Mouse (Mus musculus): Measurements from ENCODE around the gene Enox1. TPM values are rescaled to one million over a fixed set of nuclear protein-coding genes. Genes with fewer than 3 reads are reported as not detected.

Enox1 gene
- total RNA-seq, 2 experiments from 2014 or later = not detected

DNA sequence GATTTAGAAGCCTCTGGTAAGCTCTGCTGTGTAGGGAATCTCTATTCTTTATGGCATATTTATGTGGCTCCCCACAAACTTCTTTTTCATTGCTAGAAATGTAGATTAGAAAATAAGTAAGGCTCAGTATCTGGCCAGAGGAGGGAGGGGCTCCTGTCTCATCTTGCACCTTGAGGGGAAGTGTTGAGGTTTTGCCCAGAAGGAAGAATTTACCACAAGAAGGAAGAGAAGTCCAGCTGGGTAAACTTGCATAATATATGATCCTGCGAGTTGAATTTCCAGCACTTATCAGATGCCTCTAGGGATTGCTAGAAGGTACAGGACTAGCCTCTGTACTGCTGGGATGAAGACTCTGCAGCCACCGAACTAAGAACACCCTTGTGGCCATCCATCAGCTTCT lies 259.8 kb downstream of the Enox1 start:
- no peak for ATAC-seq (replicated peaks; ENCODE audit: low FRiP score, poor library complexity, severe bottlenecking)

DNA sequence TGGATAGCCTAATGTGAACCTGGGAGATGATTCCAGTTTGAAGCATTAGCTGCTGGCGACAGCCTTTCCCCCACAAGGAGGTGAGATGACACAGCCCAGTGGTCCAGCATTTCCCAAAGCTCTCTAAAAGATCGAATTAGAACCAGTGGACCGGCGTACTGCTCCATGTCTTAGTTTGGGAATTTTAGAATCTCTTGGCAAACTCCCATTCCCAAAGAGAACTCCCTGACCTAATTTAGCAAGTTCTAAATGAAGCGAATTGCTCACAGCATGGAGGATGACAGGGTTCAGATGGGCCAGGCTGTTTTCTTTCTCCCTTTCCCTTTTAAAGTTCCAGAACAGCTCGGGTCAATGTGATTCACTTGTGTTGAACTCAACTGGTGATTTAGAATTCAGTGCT lies 264.5 kb downstream of the Enox1 start:
- no peak for ATAC-seq (replicated peaks; ENCODE audit: low FRiP score, poor library complexity, severe bottlenecking)

DNA sequence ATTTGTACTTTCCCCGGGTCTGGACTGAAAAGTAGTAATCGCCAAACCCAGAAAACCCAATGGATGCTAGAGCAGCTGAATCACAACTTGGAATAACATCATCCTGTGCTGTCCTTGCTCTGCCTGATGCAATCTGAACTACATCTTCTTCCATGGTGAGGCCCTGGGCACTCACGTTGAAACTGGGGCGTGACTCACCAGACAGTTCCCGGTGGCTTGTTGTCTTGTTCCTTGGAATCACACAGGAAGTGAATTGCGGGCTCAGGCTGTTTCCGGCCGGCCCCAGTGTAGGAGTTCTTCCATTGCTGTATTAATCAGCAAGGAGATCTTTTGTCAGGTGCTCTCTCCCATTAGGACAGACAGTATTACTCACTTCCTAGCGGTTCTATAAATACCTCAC lies 266.6 kb downstream of the Enox1 start:
- ATAC-seq (replicated peaks; ENCODE audit: low FRiP score, poor library complexity, severe bottlenecking) = no peak

DNA sequence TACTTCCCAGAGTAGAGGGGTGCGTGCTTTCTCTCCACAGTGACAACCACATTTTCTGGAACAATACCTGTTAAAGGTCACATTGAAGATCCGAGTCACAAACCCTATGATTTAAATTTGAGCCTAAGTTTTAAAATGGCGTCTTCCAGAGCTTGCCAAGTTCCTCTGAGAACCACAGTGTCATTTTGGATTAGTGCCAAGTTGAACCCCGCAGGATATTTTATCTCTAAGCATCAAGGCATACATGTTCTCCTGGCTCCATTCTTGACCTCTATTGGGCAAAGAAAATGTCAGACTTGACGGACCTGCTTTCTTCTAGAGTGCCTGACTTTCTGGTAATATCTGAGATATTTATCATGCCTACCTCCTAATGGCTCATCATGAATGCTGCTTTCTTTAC lies 282.9 kb downstream of the Enox1 start:
- no peak for ATAC-seq (replicated peaks; ENCODE audit: low FRiP score, poor library complexity, severe bottlenecking)

DNA sequence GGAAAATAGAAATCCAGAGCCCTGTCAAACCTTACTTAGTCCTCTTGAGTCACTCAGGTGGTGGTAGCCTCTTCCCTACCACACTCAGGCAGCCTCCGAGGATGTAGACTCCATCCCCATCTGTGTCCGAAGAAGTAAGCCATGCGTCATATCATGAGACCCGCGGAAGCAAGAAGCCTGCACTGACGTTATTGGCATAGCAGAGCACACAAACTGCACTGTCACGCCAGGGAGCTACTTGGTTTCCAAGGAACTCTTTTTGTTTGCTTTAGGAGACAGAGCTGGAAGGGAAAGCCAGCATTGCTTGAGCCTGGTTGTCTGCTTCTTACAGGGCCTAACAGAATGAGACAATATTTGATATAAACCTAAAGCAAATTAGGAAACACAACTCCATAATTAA lies 284.2 kb downstream of the Enox1 start:
- ATAC-seq (replicated peaks; ENCODE audit: low FRiP score, poor library complexity, severe bottlenecking) = no peak

DNA sequence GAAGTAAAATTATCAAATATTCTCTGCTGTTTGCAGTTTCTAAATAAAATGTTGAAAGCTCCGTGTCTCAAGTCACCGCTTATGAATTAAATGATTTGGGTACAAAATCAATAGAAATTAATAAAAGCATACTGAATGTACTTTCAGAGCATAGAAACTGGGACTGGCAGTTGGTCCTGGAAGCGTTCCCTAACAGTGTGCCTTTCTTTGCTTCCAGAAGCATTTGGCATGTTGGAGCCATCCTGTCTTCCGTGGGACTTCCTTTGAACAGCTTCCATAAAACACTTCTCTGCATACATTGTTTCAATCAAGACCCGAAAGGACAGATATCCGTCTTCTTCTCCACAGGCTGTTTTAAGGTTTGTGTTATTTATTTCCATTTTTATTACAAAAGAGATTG lies 285.0 kb downstream of the Enox1 start:
- no peak for ATAC-seq (replicated peaks; ENCODE audit: low FRiP score, poor library complexity, severe bottlenecking)

DNA sequence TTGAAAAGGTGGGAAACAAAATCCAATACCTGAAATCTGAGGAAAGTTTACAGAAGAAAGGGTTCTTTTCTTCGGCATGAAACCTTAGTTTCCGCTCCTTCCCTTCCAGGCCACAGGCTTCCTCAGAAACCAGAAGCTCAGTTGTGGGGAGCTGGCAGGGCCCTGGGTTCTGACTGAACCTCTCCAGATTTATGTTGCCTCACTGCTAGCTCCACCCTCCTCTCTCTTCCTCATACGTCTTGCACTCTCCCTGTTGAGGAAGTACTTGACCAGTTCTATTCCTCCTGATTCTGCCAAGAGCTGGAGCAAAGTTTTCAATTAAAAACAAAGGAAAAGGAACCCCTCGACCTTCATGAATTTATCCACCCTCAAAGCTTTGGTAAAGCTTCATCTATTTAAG lies 291.4 kb downstream of the Enox1 start:
- no peak for ATAC-seq (replicated peaks; ENCODE audit: low FRiP score, poor library complexity, severe bottlenecking)

DNA sequence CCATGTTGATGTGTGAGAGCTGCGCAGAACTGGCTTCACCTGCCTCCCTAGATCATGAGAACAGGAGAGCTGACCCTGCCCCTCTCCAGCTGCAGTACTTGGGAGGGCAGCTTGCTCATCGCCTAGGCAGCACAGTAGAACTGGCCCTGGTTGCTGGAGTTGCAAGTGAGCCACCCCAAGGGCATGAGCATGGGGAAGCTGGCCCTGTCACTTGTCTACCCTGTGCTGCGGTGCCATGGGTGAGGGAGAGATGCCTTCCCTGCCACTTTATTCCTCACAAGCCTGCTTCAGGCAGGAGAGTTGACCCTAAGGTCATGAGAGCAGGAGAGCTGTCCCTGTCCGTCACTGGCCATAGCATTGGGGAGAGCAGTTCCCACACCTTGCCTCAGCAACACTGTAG lies 295.4 kb downstream of the Enox1 start:
- no peak for ATAC-seq (replicated peaks; ENCODE audit: low FRiP score, poor library complexity, severe bottlenecking)

DNA sequence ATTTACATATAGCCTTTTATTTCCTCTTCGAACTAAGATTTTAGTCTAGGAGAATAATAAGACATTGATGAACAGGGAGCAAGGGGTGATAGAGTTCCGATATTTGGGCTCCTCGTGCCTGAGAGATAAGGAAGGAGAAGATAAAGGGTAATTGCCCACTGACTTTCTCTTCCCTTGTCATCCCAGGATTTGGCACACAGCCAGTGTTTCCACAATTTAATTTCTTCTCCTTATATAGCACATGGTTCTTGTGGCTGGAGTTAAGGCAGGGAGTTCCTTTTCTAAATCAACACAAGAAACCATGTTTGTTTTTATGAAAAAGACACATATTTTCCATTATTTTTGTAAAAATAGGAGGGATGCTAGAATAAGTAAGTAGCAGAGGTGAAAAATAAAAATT lies 299.5 kb downstream of the Enox1 start:
- no peak for ATAC-seq (replicated peaks; ENCODE audit: low FRiP score, poor library complexity, severe bottlenecking)

DNA sequence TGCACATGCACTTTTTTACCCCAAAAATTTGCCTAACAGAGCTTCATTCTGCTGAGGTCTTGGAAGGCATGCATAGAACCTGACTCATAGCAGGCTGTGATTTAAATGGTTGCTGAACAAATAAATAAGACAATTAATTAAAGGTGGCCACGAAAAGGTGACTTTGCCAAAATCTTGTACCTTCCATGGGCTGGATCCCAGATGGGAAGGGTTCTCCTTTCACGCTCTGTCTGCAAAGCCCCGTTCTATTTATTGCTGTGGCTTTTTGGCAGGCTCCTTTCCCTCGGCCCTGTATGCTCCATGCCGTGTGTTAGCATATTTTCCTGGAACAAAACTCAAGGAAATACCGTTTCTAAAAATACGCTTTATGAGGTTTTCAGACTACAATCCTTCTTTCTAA lies 300.3 kb downstream of the Enox1 start:
- no peak for ATAC-seq (replicated peaks; ENCODE audit: low FRiP score, poor library complexity, severe bottlenecking)

DNA sequence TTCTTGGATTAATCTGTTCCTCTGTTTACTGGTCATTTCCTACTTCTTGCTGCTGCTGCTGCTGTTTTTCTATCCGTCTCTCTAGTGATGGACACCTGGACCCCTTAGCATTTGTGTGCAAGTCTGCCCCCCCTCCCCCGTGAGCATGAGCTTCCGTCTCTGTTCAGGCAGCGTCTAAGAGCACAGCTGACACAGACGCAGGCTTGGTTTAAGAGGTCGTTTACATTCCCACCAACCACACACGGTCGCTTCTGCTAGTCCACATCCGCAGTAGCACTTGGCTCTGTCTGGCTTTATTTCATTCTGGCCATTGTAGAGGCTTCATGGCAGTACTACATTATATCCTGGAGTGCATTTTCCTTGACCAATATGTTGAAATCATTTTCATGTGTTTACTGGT lies 301.7 kb downstream of the Enox1 start:
- no peak for ATAC-seq (replicated peaks; ENCODE audit: low FRiP score, poor library complexity, severe bottlenecking)

DNA sequence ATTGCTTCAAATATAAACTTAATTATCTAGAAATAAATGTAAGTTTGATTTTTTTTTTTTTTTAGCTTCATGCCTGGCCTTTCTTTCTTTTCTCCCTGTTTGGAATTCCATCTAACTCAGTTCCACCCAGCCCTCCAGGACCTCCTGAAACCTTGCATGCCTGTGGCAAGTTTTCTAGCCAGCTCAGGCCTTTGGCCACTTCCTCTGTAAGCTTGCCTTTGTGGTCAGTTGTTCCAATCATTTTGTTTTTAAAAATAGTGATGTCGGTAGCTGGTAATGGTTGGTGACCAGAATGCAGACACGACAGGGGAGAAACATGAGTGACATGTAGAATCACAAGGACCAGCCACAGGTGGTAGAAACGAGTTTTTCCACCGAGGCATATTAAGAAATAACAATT lies 307.4 kb downstream of the Enox1 start:
- no peak for ATAC-seq (replicated peaks; ENCODE audit: low FRiP score, poor library complexity, severe bottlenecking)

DNA sequence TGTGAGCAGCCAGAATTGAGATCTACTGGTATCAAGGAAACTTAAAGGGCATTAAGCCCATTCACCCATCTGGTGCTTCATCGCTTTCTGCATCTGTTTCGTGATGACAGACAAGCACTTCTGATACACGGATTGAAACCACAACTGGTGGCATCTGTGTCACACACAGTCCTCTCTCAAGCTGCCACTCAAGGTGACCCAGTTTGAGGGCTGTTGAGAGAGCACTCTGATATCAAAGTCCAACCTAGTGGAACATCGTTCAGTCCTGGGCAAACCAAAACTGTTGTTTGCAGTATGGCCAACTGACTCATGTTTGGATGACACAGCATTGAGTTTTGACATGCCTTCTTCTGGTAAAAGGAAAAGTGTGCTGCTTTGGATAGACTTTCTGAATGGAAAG lies 308.2 kb downstream of the Enox1 start:
- ATAC-seq (replicated peaks; ENCODE audit: low FRiP score, poor library complexity, severe bottlenecking) = no peak

DNA sequence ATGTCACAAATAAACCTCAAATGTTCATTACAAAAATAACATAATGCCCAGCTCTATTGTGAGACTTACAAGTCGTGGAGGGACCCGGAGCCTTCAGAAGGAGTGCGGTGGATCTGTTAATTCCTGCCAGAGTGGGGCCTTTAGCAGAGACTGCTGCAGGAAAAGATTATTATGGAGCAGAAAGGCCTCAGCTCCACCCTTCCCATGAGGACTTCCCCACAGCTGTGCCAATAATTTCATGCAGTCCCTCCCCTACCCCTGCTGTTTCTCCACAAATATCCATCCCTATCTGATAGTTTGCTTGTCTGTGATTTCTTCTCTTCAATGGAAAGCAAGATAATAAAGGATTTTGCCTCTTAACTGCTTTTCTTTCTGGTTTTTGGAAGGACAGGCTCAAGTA lies 314.0 kb downstream of the Enox1 start:
- no peak for ATAC-seq (replicated peaks; ENCODE audit: low FRiP score, poor library complexity, severe bottlenecking)

DNA sequence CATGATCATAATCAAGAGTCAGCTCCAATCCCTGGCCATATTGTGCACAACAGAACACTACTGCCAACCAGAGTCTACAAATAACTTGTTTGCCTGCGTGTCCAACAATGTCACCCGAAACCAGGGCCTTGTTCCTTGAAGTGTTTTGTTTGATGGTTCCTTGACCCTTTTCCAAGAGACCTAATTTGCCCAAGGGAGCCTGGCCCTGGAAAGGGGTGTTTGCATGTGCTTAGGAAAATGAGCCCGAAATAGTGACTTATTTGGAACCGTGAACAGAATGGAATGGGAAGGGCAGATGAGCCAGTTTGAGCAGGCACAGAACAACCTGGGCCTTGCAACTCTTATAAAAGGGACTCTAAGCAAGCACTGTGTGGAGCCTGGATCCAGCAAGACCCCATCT lies 316.9 kb downstream of the Enox1 start:
- no peak for ATAC-seq (replicated peaks; ENCODE audit: low FRiP score, poor library complexity, severe bottlenecking)

DNA sequence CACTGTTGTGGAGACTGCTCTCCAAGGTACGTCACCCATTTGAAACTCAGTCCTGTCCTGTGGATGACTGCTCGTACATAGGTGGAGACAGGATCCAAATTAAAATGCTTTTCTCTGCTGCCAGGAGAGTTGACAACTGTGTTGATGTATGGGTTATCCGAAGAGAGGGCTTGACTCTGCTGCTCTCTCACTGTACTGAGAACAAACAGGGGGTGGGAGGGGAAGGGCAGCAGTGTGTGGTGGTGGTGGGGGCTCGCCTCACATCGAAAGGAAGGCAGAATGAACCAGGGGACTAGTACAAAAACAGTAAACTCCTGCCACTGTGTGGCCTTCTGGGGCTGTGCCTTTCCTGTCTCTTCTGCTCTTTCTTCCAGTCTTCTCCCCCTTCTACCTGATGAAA lies 317.5 kb downstream of the Enox1 start:
- no peak for ATAC-seq (replicated peaks; ENCODE audit: low FRiP score, poor library complexity, severe bottlenecking)

DNA sequence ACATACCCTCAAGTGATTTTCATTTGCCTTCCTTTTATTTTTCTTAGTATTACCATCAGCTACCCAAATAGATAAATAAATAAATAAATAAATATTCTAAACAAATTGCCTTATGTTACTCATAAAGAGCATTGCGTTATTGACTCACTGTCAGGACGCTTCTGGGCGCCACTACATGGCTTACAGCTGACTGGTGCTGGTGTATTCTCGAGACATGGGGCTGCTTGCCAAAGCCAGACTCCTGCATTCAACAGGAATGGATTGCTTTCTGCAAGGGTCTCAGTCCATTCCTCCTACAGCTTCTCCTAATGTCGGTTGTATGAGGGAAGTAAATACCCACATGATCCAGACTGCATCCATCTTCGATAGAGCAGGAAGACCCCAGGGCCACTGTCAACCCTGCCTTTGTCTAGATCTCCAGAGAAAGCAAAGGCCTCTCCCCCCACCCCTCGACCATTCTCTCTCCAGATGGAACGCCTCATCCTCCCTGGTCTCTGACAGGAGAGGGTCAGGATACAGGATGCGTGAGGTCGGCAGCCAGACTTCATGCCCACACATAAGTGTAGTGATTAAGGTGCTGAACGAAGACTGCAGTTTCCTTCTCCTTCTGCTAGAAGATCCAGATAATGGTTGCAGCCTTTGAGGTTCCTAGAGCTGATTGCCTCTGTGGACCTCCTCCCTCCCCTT lies 318.7 kb downstream of the Enox1 start:
- ATAC-seq (replicated peaks; ENCODE audit: low FRiP score, poor library complexity, severe bottlenecking) = no peak

DNA sequence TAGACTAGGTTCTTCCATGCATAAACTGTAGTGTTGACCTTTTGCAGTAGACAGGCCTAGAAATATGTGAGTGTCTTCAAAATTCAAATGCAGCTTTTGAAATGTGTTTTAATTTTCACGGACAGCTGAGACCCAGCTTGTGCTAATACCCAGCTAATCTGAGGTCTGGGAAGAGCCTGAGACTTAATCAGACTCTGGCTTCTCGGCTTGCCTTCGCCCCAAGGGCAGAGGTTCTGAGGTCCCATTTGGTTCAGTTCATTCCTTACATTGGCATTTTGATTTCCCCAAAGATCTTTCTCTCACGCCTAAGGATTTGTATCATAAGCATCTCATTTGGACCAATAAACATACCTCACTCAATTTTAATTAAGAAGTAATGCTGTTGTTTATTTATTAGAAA lies 321.1 kb downstream of the Enox1 start:
- ATAC-seq (replicated peaks; ENCODE audit: low FRiP score, poor library complexity, severe bottlenecking) = no peak

DNA sequence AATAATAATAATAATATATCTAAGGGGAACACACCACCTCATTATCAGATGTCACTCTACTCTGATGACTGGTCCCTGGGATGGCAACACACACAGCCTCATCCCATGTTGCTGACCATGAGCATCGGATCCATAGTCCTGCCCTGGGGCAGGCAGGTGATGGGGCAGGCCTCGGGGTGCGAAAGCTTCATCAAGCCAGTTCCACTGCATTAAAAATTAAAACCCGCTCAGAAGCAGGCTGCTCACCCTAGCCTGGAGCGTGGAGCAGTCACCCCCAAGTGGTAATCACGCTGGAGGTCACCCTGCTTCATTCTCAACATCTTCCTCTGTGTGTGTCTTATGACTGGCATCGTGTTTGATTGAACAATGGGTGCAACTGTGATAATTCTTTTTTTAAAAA lies 321.6 kb downstream of the Enox1 start:
- ATAC-seq (replicated peaks; ENCODE audit: low FRiP score, poor library complexity, severe bottlenecking) = no peak

DNA sequence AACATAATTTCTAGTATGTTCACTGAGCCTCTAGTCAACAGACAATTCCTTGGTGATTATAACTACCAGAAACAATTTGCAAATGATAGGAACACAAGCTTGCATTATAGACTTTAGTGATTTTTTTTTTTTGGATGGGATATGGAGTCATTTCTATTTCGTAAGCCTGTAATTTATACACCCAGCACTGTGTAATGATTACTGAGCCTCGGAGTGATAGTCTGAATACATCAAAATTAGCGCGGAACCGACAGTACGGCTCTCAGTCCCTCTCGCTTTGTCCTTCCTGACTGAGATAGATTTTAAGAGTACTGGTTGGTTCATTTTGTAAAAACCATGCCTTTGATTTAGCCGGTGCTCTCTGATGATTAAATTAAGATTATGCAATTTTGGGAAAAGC lies 322.1 kb downstream of the Enox1 start:
- ATAC-seq (replicated peaks; ENCODE audit: low FRiP score, poor library complexity, severe bottlenecking) = no peak

DNA sequence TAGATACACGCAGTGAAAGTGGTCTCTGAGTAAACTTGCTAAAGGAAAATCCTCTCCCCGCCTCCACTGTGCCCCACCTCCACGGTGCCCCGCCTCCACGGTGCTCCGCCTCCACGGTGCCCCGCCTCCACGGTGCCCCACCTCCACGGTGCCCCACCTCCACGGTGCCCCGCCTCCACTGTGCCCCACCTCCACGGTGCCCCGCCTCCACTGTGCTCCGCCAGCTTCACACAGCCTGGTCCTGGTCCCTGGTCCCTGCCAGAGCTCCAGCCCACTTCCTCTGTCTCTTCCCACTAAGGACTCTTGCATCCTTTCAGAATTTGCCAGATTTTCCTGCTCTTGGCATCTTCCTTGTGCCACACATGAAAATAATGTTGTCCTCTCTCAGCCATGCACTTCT lies 326.5 kb downstream of the Enox1 start:
- ATAC-seq (replicated peaks; ENCODE audit: low FRiP score, poor library complexity, severe bottlenecking) = no peak

DNA sequence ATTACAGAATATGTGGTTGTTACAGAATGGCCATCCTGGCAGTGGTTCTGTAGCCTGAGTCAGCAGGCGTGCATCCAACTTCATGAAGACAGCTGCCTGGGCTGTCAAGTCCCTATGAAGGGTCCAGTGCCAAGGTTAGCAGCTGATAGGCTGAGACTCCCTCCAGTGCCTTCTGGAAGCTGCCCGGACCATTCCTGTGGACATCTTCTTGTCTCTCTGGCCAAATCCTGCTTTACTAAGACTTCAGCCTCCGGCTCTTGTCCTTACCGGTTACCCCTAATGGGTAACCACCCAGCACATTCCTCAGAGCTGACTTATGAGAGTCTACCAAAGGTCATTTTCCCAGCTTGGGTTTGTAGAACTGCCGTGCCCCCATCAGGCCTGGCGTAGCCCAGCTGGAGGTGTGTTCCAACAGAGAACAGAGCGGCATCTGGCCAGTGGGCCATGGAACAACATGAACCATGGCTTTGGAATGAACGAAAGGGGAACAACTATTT lies 328.4 kb downstream of the Enox1 start:
- no peak for ATAC-seq (replicated peaks; ENCODE audit: low FRiP score, poor library complexity, severe bottlenecking)
